Mouse (Mus musculus) cortical plate, adult 2 months (tissue): ENCODE measurements around the gene Mkrn3.

Experiments used
- CTCF ChIP-seq: fragments of 200-500 bp; IDR thresholded peaks from 2 replicates; pipeline ENCODE4 v1.5.1; 2011; ENCODE audit warnings: mild to moderate bottlenecking, control low read depth, low read length; ENCODE audit not compliant: insufficient read depth; ENCODE audit errors: extremely low read depth
- POLR2A ChIP-seq: fragments of 200-500 bp; IDR thresholded peaks from 2 replicates; pipeline ENCODE4 v1.6.1; 2011; ENCODE audit warnings: mild to moderate bottlenecking, low read length, control low read depth; ENCODE audit not compliant: insufficient read depth; ENCODE audit errors: extremely low read depth

DNA sequence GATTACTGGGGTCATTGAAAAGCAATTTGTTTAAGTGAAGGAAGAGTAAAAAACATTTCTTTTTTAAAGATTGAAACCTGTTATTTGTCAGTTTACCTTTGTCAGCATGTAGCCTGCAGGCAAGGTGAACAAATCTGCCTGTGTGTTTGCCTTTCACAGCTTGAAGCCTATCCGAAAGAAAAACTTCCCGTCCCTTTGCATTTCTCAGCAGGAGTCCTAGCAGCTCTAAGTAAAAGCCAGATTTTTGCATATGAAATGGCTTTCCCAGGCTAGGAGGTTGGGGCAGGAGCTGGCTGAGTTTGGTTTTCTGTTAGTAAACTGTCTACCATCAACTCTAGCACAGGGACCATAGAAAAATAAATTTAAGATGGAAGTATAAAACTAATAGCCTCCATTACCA is 32.4 kb upstream of the Mkrn3 start:
- TF ChIP-seq CTCF (no peak), POLR2A (no peak)
